Mouse (Mus musculus): Measurements from ENCODE around the gene Tgfb1i1.

DNA sequence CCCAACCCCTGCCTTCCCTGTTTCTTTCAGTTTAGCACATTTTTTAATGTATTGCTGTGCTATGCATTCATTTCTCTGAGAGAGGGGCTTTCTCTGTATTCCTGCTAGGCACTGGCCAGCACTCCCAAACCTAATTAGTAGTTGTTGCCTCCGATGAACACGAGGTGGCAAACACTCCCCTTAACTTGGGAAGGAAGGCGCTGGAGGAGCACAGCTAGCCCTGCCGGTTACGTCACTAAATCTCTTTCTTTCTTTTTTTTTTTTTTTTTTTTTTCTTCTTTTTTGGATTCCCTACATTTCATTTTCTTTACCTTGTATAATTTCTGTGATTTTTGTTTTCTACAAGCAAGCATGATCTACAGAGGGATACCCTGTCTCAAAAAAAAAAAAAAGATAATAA lies 58.3 kb downstream of the Tgfb1i1 start:
- TF ChIP-seq CTCF (IDR thresholded peaks at IDR 0.05; ENCODE audit: low read depth) = peak; percentile 65
- no peak for TF ChIP-seq EP300 (IDR thresholded peaks at IDR 0.05; ENCODE audit: low read depth)
